Mouse (Mus musculus): ENCODE results near the gene Igdcc4. TPM values are rescaled to one million over a fixed set of nuclear protein-coding genes. Genes with fewer than 3 reads are reported as not detected.

The Igdcc4 gene
- polyA plus RNA-seq, 1 experiment from 2014 or later, result 13.5 TPM

- no peaks in the 10 kb centered on the region for H3K36me3 ChIP-seq (ENCODE audit: control insufficient read depth, insufficient read depth, low read length)
- H3K9ac ChIP-seq (ENCODE audit: low read length), result no peak overlapping the region
- H3K27ac ChIP-seq (replicated peaks; ENCODE audit: low read depth, low read length), result peak overlapping the region; percentile 68
- no peaks in the 10 kb centered on the region for H3K9me3 ChIP-seq (ENCODE audit: control insufficient read depth, low read length)
- WGBS, result 13% methylated on average over 9 of the region's 9 CpGs
- peaks cover 63% of the 10 kb centered on the region for H3K4me1 ChIP-seq (ENCODE audit: control insufficient read depth, insufficient read depth, low read length)
- H3K4me2 ChIP-seq (ENCODE audit: low read depth, severe bottlenecking), result no peak overlapping the region
- no peak overlapping the region for H3K4me3 ChIP-seq (ENCODE audit: low read depth, low read length)
- no peak for ATAC-seq (ENCODE audit: insufficient number of reproducible peaks, low FRiP score, low TSS enrichment, low read depth)
- DNase-seq (ENCODE audit: low spot score), result peak; percentile 67
- no peaks in the 10 kb centered on the region for H3K27me3 ChIP-seq (ENCODE audit: control insufficient read depth, insufficient read depth, low read length)
Observed at GRCm38 (mm10) chr9:65166386-65166785, 65.1 kb downstream of the Igdcc4 start.

DNA sequence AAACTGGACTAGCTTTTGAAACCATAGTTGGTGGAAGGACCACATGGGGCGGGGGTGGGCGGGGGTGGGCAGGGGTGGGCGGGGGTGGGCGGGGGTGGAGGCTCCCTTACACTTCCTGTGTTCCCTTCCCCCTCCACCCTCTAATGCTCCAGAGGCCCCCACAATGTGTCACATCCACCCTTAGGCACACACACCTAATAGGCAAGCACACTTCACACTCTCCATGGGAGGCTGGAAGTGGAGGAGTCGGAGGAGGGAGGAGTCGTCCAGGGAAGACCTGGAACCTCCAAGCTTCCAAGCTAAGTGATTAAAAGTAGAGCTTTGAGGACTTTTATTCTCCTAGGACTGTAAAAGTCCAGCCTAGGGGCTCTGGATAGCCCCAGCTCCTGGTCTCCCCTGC is 67.2 kb downstream of the Igdcc4 start:
- Histone ChIP-seq H3K4me3 (ENCODE audit: low read depth, low read length) (no peak overlapping the region), H3K9me3 (ENCODE audit: control insufficient read depth, low read length) (no peaks in the 10 kb centered on the region), H3K4me2 (ENCODE audit: low read depth, severe bottlenecking) (no peak overlapping the region; the same call in 1 of the 2 replicates), H3K9ac (ENCODE audit: low read length) (no peak overlapping the region; the same call in 1 of the 2 replicates), H3K36me3 (ENCODE audit: control insufficient read depth, insufficient read depth, low read length) (no peaks in the 10 kb centered on the region; the same call in 1 of the 2 replicates), H3K27me3 (ENCODE audit: control insufficient read depth, insufficient read depth, low read length) (no peaks in the 10 kb centered on the region), H3K27ac (replicated peaks; ENCODE audit: low read depth, low read length) (peak overlapping the region; percentile 89), H3K4me1 (ENCODE audit: control insufficient read depth, insufficient read depth, low read length) (peaks cover 58% of the 10 kb centered on the region)
- DNase-seq (ENCODE audit: low spot score) (no peak), ATAC-seq (ENCODE audit: insufficient number of reproducible peaks, low FRiP score, low TSS enrichment, low read depth) (0 out of 2 replicates have a peak, but pooled peaks have one; percentile 48)
- WGBS, result 9% methylated on average over 6 of the region's 6 CpGs

GRCm38 (mm10) chr9:65168952-65169351 is 67.7 kb downstream of the Igdcc4 start:
- H3K4me3 ChIP-seq (ENCODE audit: low read depth, low read length), result no peak overlapping the region
- H3K36me3 ChIP-seq (ENCODE audit: control insufficient read depth, insufficient read depth, low read length), result no peaks in the 10 kb centered on the region; the same call in 1 of the 2 replicates
- ATAC-seq (ENCODE audit: insufficient number of reproducible peaks, low FRiP score, low TSS enrichment, low read depth) (peak; percentile 72), DNase-seq (ENCODE audit: low spot score) (peak; percentile 71)
- H3K9ac ChIP-seq (ENCODE audit: low read length), result no peak overlapping the region; the same call in 1 of the 2 replicates
- H3K4me1 ChIP-seq (ENCODE audit: control insufficient read depth, insufficient read depth, low read length), result peaks cover 57% of the 10 kb centered on the region
- peak overlapping the region; percentile 89 for H3K27ac ChIP-seq (replicated peaks; ENCODE audit: low read depth, low read length)
- H3K27me3 ChIP-seq (ENCODE audit: control insufficient read depth, insufficient read depth, low read length), result no peaks in the 10 kb centered on the region
- no peak overlapping the region; the same call in 1 of the 2 replicates for H3K4me2 ChIP-seq (ENCODE audit: low read depth, severe bottlenecking)
- 6% methylated on average over 4 of the region's 4 CpGs for WGBS
- no peaks in the 10 kb centered on the region for H3K9me3 ChIP-seq (ENCODE audit: control insufficient read depth, low read length)

GRCm38 (mm10) chr9:65172654-65173053 is 71.4 kb downstream of the Igdcc4 start:
- peaks cover 65% of the 10 kb centered on the region for H3K4me1 ChIP-seq (ENCODE audit: control insufficient read depth, insufficient read depth, low read length)
- 9% methylated on average over 9 of the region's 9 CpGs for WGBS
- H3K27ac ChIP-seq (replicated peaks; ENCODE audit: low read depth, low read length), result peak overlapping the region; percentile 56; the same call in 1 of the 2 replicates
- H3K9ac ChIP-seq (ENCODE audit: low read length), result no peak overlapping the region
- H3K36me3 ChIP-seq (ENCODE audit: control insufficient read depth, insufficient read depth, low read length), result no peaks in the 10 kb centered on the region; the same call in 1 of the 2 replicates
- no peak overlapping the region for H3K4me3 ChIP-seq (ENCODE audit: low read depth, low read length)
- DNase-seq (ENCODE audit: low spot score) (peak; percentile 65), ATAC-seq (ENCODE audit: insufficient number of reproducible peaks, low FRiP score, low TSS enrichment, low read depth) (no peak)
- no peaks in the 10 kb centered on the region for H3K27me3 ChIP-seq (ENCODE audit: control insufficient read depth, insufficient read depth, low read length)
- H3K4me2 ChIP-seq (ENCODE audit: low read depth, severe bottlenecking), result no peak overlapping the region
- no peaks in the 10 kb centered on the region for H3K9me3 ChIP-seq (ENCODE audit: control insufficient read depth, low read length)

DNA sequence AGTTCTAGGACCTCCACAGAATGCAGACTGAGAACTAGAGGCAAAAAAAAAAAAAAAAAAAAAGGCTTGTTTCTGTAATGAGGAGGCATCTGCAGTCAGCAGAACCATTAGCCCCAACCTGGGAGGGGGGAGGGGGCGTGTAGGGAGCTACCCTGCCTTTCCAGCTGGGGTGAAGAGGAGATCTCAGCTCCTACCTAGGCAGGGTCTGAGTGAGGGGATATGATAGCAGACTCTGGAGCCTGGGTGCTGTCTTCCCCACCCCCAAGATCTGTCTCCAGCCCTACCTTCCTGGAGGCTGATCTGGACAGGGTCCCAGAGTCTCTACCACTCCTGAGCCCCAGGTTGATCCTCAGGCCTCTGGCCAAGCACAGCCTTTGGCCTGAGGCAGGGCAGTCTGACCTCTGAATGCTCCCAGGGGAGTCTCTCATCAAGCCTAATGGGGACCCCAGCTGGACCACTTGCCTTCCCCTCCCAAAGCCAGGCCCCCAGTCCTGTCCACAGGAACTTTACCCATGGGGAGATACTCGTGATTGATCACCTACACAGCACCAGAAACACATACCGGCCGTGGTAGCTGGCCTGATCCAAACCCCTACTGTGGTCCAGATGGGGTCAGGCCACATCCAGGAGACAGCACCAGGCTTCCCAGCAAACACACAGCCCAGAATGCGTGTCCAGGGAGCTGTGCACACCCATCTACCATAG is 74.1 kb downstream of the Igdcc4 start:
- peaks cover 67% of the 10 kb centered on the region for H3K4me1 ChIP-seq (ENCODE audit: control insufficient read depth, insufficient read depth, low read length)
- no peak for ATAC-seq (ENCODE audit: insufficient number of reproducible peaks, low FRiP score, low TSS enrichment, low read depth)
- DNase-seq (ENCODE audit: low spot score), result no peak
- no peak overlapping the region for H3K4me3 ChIP-seq (ENCODE audit: low read depth, low read length)
- H3K9me3 ChIP-seq (ENCODE audit: control insufficient read depth, low read length), result no peaks in the 10 kb centered on the region
- H3K36me3 ChIP-seq (ENCODE audit: control insufficient read depth, insufficient read depth, low read length), result no peaks in the 10 kb centered on the region; the same call in 1 of the 2 replicates
- H3K4me2 ChIP-seq (ENCODE audit: low read depth, severe bottlenecking), result no peak overlapping the region
- 13% methylated on average over 5 of the region's 5 CpGs for WGBS
- H3K9ac ChIP-seq (ENCODE audit: low read length), result no peak overlapping the region
- H3K27ac ChIP-seq (replicated peaks; ENCODE audit: low read depth, low read length), result peak overlapping the region; percentile 70
- no peaks in the 10 kb centered on the region for H3K27me3 ChIP-seq (ENCODE audit: control insufficient read depth, insufficient read depth, low read length)

DNA sequence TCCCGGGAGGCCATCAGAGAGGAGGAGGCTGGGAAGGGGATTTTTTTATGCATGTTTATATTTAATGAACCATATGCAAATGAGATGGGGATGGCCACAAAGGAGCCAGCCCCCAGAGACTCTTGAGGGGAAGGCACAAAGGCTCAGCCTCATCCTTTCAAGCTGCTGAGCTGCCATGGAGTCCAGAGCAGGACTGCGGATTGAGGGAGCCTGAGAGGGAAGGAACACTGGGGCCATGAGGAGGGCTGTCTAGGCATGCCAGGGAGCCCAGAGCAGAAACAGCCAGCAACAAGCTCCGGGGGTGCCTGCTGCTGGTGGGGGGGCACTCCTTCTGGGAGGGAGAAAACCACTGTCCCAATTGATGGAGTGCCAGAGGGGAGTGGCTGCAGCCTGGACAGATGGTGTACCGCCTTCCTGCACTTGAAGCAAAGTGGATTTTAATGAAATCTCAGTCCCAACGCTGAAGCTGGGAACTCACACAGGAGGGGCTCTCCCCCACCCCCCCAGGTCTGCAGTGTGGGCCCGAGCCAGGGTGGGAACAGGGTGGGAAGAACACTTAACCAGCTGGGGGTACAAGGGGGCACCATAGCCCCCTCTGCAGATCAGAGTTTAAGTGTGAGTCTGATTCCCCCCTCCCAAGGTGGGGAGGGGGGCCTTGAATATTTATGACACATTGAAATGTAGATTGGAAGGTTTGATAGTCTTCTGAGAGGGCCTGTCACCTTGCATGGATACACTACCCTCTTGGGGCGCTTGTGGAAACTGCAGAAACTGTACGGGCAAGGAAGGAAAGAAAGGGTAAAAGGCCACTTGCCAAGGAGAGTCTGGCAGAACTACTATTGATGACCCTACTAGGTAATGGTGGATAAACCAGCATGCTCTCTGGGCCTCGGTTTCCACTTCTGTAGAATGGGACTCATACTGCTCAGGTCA is 74.9 kb downstream of the Igdcc4 start:
- Histone ChIP-seq H3K9me3 (ENCODE audit: control insufficient read depth, low read length) (no peaks in the 10 kb centered on the region), H3K4me3 (ENCODE audit: low read depth, low read length) (no peak overlapping the region), H3K4me2 (ENCODE audit: low read depth, severe bottlenecking) (no peak overlapping the region), H3K4me1 (ENCODE audit: control insufficient read depth, insufficient read depth, low read length) (peaks cover 69% of the 10 kb centered on the region), H3K9ac (ENCODE audit: low read length) (no peak overlapping the region), H3K36me3 (ENCODE audit: control insufficient read depth, insufficient read depth, low read length) (no peaks in the 10 kb centered on the region; the same call in 1 of the 2 replicates), H3K27ac (replicated peaks; ENCODE audit: low read depth, low read length) (peak overlapping the region; percentile 70), H3K27me3 (ENCODE audit: control insufficient read depth, insufficient read depth, low read length) (no peaks in the 10 kb centered on the region)
- no peak for DNase-seq (ENCODE audit: low spot score)
- 28% methylated on average over 9 of the region's 9 CpGs for WGBS
- ATAC-seq (ENCODE audit: insufficient number of reproducible peaks, low FRiP score, low TSS enrichment, low read depth), result no peak

GRCm38 (mm10) chr9:65177497-65177896 is 76.2 kb downstream of the Igdcc4 start:
- Histone ChIP-seq H3K4me1 (ENCODE audit: control insufficient read depth, insufficient read depth, low read length) (peaks cover 65% of the 10 kb centered on the region), H3K4me2 (ENCODE audit: low read depth, severe bottlenecking) (no peak overlapping the region), H3K27ac (replicated peaks; ENCODE audit: low read depth, low read length) (no peak overlapping the region), H3K9me3 (ENCODE audit: control insufficient read depth, low read length) (no peaks in the 10 kb centered on the region), H3K36me3 (ENCODE audit: control insufficient read depth, insufficient read depth, low read length) (peaks cover 3% of the 10 kb centered on the region), H3K27me3 (ENCODE audit: control insufficient read depth, insufficient read depth, low read length) (no peaks in the 10 kb centered on the region), H3K9ac (ENCODE audit: low read length) (no peak overlapping the region; the same call in 1 of the 2 replicates), H3K4me3 (ENCODE audit: low read depth, low read length) (no peak overlapping the region)
- 65% methylated on average over 3 of the region's 3 CpGs for WGBS
- ATAC-seq (ENCODE audit: insufficient number of reproducible peaks, low FRiP score, low TSS enrichment, low read depth), result no peak
- DNase-seq (ENCODE audit: low spot score), result no peak

GRCm38 (mm10) chr9:65177912-65178311 is 76.6 kb downstream of the Igdcc4 start:
- Histone ChIP-seq H3K4me2 (ENCODE audit: low read depth, severe bottlenecking) (no peak overlapping the region), H3K27ac (replicated peaks; ENCODE audit: low read depth, low read length) (peak overlapping the region; percentile 75), H3K4me3 (ENCODE audit: low read depth, low read length) (no peak overlapping the region), H3K9ac (ENCODE audit: low read length) (peak overlapping the region; percentile 40; the same call in 1 of the 2 replicates), H3K36me3 (ENCODE audit: control insufficient read depth, insufficient read depth, low read length) (peaks cover 6% of the 10 kb centered on the region), H3K27me3 (ENCODE audit: control insufficient read depth, insufficient read depth, low read length) (no peaks in the 10 kb centered on the region), H3K9me3 (ENCODE audit: control insufficient read depth, low read length) (no peaks in the 10 kb centered on the region), H3K4me1 (ENCODE audit: control insufficient read depth, insufficient read depth, low read length) (peaks cover 60% of the 10 kb centered on the region)
- no peak for DNase-seq (ENCODE audit: low spot score)
- 49% methylated on average over 10 of the region's 10 CpGs for WGBS
- no peak for ATAC-seq (ENCODE audit: insufficient number of reproducible peaks, low FRiP score, low TSS enrichment, low read depth)

All from limb, embryonic 11.5 days (tissue).